Mouse (Mus musculus) layer of hippocampus, postnatal 36 days (tissue): Measurements from ENCODE around the gene Atp1b2. TPM values are rescaled to one million over a fixed set of nuclear protein-coding genes. Genes with fewer than 3 reads are reported as not detected.
"Not testable (repeated sequence)": the region's sequence is repeated elsewhere in the genome, so short reads cannot be mapped to it uniquely, and the experiment has no call there.

ENCODE experiments used
- DNase-seq, 2 experiments: peaks; one replicate each; pipeline ENCODE4 v3.0.0; 2022
- total RNA-seq, 2 experiments: library from RNA; stranded (reverse); gene quantifications; 2 replicates each; pipeline ENCODE4 v1.2.3; 2021

The Atp1b2 gene
- 100 to 1,000 TPM; 400 to 418 TPM for total RNA-seq

- DNase-seq, result peak; percentile 85
Observed at GRCm38 (mm10) chr11:69605726-69606490, at the start of gene Atp1b2. Gene Atp1b2 (minus strand): TSS chr11:69605942.

DNA sequence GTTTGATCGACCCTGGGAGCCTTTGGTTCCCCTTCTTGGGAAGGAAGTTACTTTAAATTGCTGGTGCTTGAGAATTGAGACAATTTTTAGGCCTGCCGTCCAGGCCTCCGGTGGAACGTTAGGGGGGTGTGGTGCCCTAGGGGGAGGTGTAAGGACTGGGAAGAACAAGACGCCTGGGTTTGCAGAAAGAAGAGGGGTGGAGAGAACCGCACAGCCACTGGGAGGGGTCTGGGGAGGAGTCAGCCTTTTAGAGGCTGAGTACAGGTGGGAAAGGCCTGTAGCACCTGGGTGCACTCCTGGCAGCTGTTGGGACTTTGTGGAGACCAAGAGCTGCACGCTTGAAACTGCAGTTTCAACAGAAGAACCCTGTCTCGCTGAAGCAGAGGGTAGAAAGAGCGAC is 49.0 kb upstream of the Atp1b2 start:
- DNase-seq, result no peak

DNA sequence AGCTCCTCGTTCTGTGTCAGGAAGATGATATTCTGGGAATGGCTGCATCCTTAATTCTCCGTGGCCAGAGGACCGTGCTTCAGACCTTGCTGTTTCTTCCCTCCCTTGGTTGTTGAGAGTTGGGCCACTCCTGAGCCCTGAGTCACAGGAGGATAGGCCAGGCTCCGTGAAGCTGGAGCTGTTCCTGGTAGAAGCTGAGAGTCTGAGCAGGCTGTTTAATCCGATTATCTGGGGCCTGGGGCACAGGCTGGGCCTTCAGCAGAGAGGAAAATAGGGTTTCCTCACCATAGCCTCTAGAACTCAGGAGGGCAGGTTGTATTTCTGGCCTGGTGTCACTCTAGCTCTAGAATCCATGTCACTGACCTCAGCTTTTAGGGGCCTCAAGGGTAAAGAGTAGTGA is 47.7 kb upstream of the Atp1b2 start:
- DNase-seq, result no peak

GRCm38 (mm10) chr11:69645860-69646259 is 40.1 kb upstream of the Atp1b2 start:
- no peak for DNase-seq

- DNase-seq, result no peak
Observed at GRCm38 (mm10) chr11:69635471-69635870, 29.7 kb upstream of the Atp1b2 start.

DNA sequence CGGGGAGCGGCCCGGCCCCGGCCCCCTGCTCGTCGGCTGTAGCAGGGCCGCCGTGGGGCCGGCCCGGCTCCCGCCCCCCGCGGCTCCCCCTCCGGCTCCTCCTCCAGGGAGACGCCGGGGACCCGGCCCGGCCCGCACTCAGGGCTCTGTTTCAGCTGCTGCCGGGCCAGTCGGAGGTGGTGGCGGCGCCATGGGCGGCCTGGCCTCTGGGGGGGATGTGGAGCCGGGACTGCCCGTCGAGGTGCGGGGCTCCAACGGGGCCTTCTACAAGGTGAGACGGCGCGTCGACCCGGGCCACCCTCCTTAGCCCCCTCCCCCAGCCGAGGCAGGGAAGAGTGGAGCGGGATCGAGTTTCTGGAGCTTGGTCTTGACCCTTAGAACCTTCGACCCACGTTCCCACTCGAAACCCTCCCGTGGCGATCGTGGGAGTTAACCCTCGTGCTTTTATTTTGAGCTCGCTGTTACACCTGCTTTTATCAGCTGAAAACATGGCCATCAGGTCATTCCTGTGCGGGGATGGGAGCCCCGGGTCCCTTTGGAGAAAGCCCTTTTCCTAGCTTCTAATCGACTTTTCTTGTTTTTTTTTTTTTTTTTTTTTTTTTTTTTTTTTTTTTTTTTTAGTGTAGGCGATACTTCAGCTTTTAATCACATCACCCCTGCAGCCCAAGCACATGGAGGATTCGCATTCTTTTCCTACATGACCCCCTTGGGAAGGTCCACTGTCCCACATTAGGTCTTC is 27.6 kb upstream of the Atp1b2 start:
- peak in 1 of 2 experiments; percentile 53 for DNase-seq

DNA sequence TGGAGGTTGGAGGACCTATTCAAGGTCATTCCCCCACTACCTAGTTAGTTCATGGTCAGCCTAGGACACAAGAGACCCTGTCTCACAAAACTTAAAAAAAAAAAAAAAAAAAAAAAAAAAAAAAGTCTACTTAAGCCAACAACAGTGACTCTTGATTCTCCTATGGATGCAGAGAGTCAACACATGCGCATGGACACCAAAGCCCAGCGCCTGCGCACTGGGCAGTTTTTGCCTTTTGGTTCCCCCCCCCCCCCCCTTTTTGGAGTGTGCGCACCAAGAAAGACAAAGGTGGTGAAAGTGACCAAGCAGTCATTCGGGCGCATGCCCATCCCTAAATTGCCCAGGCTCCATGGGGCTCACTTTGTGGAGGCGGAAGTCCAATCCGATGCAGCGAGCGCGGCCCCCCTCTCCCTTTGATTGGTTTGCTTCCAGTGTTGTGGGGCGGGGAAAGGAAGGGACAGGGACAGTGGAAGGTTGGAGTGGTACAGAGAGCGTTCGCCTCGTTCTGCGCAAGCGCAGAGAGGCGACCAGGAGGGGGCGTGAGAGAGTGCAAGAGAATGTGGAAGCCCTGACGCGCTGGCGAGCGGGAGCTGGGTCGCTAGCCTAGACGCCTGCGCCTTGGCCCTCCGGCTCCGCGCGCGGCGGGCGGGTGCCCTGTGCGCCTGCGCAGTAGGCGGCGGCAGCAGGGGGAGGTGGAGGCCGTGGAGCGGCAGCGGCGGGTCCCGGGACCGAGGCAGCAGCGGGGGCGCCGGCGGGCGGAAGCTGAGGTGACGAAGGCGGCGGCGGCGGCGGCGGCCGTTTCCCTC is 26.7 kb upstream of the Atp1b2 start, which contains the start of gene Fxr2:
Gene Fxr2 (plus strand): TSS at position 707 of the 806 bp plus-strand sequence.
- DNase-seq, result peak; percentile 100

DNA sequence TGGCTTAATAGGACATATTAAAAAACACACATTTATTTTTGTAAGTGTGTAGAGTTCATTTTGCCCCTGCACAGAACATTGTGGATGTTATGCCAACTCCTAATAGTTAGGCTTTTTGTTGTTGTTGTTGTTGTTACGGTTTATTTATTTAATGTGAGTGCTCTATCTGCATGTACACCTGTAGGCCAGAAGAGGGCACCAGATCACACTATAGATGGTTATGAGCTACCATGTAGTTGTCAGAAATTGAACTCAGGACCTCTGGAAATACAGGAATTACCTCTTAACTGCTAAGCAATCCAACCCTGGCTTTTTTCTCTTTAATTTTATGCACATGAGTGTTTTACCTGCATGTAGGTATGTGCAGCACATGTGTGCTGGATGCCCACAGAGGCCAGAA is 24.1 kb upstream of the Atp1b2 start:
- DNase-seq, result no peak

- peak; percentile 50 to 64 for DNase-seq
Observed at GRCm38 (mm10) chr11:69628286-69628685, 22.5 kb upstream of the Atp1b2 start.

- not testable (repeated sequence) for DNase-seq
Observed at GRCm38 (mm10) chr11:69624339-69624738, 18.6 kb upstream of the Atp1b2 start.

- no peak for DNase-seq
Observed at GRCm38 (mm10) chr11:69623006-69623405, 17.3 kb upstream of the Atp1b2 start.

- no peak for DNase-seq
Observed at GRCm38 (mm10) chr11:69622406-69622805, 16.7 kb upstream of the Atp1b2 start.

GRCm38 (mm10) chr11:69621571-69622268 is 16.0 kb upstream of the Atp1b2 start, which contains the start of gene Sat2:
Gene Sat2 (plus strand): TSS chr11:69622024.
- DNase-seq, result peak; percentile 48 to 50

- no peak for DNase-seq
Observed at GRCm38 (mm10) chr11:69620394-69621081, 14.8 kb upstream of the Atp1b2 start.

DNA sequence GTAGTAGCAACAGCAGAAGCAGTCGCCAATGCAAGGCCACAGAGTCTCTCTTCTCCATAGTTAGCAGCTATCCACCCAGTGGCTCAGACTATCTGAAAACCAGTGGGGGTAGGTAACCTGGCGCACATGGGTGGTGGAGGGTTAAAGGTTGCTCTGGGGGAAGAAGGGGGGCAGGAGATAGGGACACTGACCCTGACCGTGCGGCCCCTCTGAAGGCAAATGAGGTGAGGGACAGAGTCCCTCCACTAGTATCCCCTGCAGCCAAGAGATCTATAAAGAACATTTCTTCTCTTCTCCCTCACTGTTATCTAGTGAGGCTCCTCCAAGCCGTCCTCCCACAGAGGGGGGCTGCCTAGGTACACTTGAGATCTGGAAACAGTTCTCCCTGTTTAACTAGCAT is 12.1 kb upstream of the Atp1b2 start, which contains the start of gene Shbg:
Gene Shbg (minus strand): TSS at position 101 of the 400 bp plus-strand sequence.
- no peak for DNase-seq

GRCm38 (mm10) chr11:69616781-69617180 is 11.0 kb upstream of the Atp1b2 start:
- no peak for DNase-seq

- not testable (repeated sequence) for DNase-seq
Observed at GRCm38 (mm10) chr11:69614257-69614588, 8.5 kb upstream of the Atp1b2 start.

DNA sequence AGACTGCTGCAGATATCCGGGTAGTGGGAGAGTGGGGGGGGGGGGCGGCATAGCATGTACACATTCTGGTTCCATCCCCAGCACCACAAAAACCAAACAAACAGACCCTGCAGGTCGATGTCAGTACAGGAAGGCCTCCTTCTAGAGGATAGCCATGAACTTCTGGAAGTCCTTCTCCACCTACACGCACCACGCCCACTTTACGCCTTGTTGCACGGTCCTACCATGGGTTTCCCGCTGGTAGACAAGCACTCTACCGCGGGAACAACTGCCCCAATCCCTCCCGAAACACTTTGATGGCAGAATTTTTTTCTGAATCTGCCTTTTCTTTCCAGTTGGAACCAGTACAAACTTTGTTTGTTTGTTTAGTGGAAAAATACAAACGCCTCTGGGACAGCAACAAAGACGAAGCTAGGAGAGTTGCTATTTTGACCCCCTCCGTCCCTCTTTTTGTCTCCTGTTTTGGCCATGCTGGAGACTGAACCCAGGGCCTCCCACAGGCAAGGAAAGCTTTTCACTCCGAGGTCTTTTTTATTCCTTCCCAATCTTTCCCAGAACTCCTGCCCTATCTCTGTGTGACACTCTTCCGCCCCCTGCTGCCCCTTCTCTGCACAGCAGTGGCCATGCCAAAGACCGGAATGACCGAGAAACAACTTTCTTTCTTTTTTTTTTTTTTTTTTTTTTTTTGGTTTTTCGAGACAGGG is 8.0 kb upstream of the Atp1b2 start:
- peak; percentile 73 to 78 for DNase-seq

DNA sequence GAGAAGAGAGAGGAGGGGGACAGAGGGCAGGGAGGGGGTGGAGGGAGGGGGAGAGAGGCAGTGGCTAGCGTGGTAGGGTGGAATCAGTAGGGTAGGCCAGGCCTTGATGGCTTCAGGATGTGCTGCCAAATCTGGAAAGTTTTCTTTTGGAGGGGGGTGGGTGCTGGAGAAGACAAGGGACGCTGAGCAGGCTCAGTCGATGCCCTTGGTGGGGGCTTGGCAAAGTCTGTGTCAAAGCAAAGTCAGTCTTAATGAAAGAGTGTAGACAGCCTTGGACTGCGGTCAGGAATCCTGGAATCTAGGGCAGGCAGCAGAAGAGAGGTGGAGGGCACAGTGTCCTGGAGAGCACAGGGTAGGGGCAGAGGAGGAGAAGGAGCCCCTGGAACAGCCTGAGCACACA is 5.2 kb upstream of the Atp1b2 start:
- no peak for DNase-seq

GRCm38 (mm10) chr11:69609416-69609815 is 3.7 kb upstream of the Atp1b2 start:
- DNase-seq, result no peak

- no peak for DNase-seq
Observed at GRCm38 (mm10) chr11:69608525-69608924, 2.8 kb upstream of the Atp1b2 start.
